Mouse (Mus musculus): ENCODE measurements around the gene Srpk2.

Srpk2 gene

GRCm38 (mm10) chr5:23497920-23498319 is 186.5 kb downstream of the Srpk2 start:
- no peak for DNase-seq

- no peak for DNase-seq
Measured at GRCm38 (mm10) chr5:23496933-23497332, 187.5 kb downstream of the Srpk2 start.

- DNase-seq: no peak
Measured at GRCm38 (mm10) chr5:23496396-23496795, 188.0 kb downstream of the Srpk2 start.

GRCm38 (mm10) chr5:23490797-23491196 is 193.6 kb downstream of the Srpk2 start:
- peak; percentile 51 for DNase-seq

- DNase-seq: no peak
Measured at GRCm38 (mm10) chr5:23489231-23489630, 195.2 kb downstream of the Srpk2 start.

GRCm38 (mm10) chr5:23483811-23484210 is 200.6 kb downstream of the Srpk2 start:
- DNase-seq: no peak

GRCm38 (mm10) chr5:23473098-23473873 is 211.1 kb downstream of the Srpk2 start:
- DNase-seq: no peak

- DNase-seq: no peak
Measured at GRCm38 (mm10) chr5:23466546-23466945, 217.9 kb downstream of the Srpk2 start.

- no peak for DNase-seq
Measured at GRCm38 (mm10) chr5:23464743-23465142, 219.7 kb downstream of the Srpk2 start.

GRCm38 (mm10) chr5:23464247-23464646 is 220.2 kb downstream of the Srpk2 start:
- no peak for DNase-seq

- DNase-seq: no peak
Measured at GRCm38 (mm10) chr5:23461688-23462087, 222.7 kb downstream of the Srpk2 start.

- DNase-seq: peak; percentile 60
Measured at GRCm38 (mm10) chr5:23453561-23453960, 230.9 kb downstream of the Srpk2 start.
